Mouse (Mus musculus) right cerebral cortex, postnatal 36 days (tissue): ENCODE measurements around the gene Cplx1.
A peak's percentile ranks its signal among the peaks of the same experiment; 100 is the strongest.

Experiments
- DNase-seq, 2 experiments: peaks; one replicate each; pipeline ENCODE4 v3.0.0; 2022; ENCODE audit warnings: low spot score in 2 of 2, mixed read lengths in 1 of 2

Cplx1 gene

DNA sequence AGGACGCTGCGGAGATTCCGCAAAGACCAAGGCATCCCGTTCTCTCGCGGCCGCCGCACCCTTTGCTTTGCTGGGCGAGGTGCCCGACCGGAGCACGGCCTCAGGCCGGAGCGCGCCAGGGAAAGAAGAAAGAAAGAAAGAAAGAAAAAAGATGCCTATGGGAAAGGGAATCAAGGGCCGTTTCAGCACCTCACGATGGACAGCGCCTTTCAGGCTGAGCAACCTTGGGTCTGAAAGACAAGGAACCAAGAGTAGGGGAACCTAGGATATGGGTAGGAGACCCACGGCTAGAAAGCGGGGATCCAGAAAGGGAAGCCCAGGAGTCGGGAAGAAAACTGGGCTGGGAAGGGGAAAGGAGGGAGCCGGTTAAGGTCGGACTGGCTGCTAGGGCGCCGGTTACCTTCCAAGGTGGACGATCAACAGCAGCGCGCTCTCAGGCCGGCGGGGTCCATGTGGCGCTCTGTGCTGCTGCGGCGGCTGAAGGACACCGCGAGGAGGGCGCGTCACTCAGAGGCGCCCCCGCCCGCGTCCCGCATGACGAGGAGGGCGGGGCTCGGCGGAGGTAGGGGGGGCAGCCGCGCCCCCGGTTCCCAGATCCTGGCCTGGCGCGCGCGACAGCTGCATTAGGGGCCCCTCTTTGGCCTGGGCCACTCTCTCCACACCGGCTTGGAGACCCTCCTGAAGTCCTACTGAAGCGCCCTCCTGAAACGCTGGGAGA lies at the start of gene Cplx1:
TSS of gene Cplx1 (minus strand) at position 536 of the 718 bp plus-strand sequence.
- peak; percentile 63 to 66 for DNase-seq

DNA sequence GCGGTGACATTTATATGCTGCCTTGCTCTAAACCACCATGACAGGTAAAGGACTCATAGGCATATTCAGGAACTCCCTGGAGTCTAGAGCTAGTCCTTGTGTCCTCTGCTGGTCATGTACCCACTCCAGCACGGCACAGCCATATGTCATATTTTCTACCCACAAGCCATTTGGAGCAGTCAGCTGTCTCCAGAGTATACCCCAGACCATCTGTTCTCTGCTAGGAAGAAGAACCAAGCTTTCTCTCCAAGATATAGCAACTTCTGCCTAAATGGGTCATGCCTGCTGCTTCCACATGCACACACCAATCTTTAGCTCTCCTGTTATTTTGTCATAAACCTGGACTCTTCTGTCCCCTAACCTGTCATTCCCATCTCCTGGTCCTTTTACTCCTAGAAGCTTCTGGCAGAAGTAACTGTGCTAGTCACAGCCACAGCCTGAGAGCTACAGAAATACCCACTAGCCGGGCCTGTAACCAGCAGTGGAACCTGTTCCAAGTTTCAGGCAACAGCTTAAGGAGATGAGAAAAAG lies 31.6 kb upstream of the Cplx1 start:
- peak; percentile 48 to 76 for DNase-seq

DNA sequence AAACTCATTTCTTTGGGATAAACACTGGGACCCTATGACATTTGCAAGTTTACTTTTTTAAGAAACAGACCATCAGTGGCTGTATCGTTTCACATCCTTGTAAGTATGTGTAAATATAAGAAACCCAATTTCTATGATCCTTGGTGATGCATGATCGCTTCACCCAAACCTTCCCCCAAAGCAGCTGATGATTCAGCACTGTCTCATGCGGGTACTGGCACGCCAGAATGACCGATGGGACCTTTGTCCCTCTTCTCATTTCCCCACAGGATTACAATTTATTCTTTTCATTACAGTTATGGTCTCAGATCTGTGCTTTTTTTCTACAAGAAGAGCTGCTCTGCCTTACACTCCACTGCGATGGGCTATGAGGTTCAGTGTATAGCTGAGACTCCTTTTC lies 23.2 kb upstream of the Cplx1 start:
- DNase-seq: no peak

DNA sequence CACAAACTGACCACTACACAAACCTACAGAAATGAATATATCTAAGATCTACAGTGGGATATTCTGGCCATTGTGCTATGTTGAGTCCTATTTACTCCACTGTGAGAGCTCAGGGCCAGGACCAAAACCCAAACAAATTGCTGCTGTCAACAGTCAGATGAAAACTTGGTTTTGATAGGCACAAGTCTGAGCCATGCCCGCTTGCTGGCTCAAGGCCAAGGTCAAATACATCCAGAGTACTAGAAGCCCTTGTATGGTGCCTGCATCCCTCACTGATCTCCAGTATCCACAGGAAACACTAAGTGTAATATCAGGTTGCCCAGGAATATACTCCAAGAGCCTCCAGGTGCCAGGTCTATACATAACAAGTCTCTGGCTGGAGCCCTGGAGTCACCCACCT lies 21.2 kb upstream of the Cplx1 start:
- DNase-seq: no peak

DNA sequence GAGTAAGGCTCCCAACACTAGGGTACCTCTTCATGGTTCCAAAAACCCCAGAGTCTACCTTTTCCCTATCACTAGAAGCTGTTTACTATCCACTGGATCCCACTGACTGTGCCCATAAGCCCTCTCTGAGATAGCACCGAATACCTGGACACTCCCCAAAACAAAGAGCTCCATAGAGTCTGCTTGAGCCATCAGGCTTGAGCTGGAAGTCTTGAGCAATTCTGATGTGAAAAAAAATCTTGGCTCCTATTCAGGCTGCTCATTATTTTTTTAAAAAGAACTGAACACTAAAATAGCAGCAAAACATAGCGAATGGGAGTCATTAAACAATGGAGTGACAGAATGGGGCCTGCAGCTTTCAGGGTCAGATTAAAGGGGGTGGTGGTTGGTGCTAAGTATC lies 17.3 kb upstream of the Cplx1 start:
- DNase-seq: no peak

DNA sequence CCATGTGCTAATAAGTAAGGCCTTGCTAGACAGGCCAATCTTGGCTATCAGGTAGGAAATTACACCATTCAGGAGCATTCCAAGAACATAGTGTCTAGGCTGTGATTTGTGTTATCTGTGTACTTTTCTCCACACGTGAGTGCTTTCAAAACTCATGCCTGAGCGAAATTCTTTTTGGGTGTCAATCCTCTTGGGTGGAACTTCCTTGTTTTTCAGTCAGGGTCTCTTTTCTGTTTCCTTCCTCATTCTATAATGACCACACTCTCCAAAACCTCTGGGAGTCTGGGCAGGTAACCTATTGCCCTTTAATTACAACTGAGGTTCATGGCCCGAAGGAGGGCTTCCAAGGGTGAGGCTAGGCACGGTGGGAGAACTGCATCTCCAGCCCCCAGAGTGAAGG lies 16.7 kb upstream of the Cplx1 start:
- DNase-seq: no peak

DNA sequence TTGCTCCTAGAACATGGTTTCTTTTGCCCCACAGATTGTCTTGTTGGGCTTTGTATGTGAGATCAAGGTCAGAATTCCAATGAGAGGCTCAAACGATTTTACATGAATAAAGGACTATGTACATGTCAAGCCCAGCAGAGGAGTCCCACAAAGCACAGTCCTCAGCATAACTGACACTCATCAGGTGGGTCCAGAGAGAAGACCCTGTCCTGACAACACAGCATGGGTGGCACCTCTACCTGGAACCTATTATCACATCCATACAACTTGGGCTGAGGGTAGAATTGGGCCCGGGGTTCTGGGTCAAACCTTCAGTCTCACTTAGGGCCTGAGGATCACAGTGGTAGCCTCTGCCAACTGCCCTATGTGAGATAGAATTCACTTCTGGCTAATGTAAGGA lies 15.6 kb upstream of the Cplx1 start:
- DNase-seq: no peak

DNA sequence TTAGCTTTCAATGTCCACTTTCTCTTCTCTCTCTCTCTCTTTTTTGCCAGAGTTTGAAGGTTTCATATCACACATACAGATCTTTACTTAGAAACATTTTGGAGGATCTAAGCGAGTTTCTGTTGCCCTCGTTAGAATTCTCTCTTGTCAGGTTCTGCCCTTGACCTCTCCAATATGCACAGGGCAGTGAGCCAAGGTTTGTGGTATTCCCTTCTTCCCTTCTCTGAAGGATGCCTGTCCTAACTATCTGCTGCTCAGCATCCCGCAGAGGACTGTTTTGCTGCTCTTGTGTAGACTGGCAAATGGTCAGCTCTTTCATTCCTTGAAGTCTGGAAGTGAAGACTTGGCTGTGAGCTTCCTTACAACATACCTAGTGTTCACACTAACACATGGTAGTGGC lies 14.5 kb upstream of the Cplx1 start:
- DNase-seq: no peak

DNA sequence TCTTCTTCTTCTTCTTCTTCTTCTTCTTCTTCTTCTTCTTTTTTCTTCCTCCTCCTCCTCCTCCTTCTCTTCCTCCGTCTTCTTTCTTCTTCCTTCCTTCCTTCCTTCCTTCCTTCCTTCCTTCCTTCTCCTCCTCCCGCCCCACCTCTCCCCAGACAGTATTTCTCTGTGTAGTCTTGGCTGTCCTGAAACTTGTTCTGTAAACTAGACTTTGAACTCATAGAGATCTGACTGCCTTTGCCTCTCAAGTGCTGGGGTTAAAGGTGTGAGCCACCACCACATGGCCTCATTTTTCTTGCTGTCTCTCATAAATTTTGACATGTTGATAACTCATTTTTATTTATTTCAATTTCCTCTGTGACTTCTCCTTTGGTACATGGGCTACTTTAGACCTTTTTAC lies 12.7 kb upstream of the Cplx1 start:
- DNase-seq: no peak

DNA sequence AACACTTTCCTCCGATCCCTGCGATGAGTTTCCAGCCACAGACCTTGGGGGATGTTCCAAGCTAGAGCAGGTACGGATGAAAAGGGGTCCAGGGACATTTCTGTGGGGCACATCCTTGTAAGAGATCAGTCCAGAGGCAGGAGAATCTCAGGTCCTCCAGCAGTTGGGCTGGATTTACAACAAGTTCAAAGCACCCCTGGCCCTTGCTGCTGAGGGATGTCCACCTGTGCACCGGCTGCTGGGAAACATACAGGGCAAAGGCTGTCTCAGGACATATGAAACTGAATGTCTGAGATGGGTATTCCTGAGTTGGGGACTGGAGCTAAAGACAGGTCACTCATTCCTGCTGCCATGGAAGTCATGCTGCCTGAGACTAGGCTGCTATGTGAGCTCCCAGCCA lies 7.2 kb upstream of the Cplx1 start:
- no peak for DNase-seq

DNA sequence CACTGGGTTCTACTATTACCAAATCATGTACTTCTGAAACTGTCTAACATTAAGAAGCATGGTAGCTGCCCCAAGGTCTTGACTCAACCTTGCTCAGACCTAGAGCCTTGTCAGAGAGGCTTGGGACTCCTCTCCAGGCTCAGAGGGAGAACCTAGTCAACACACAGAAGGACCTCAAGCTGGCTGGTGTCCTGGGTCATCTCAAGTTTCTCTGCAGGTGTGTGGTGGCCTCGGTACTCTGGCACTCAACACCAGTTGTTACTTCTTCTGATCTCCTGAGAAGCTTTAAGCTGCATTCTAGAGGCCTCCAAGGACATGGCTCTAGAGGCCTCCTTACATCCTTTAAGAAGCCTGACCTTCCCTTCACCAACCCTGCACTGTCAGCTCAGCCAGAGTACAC lies 4.2 kb upstream of the Cplx1 start:
- DNase-seq: no peak

DNA sequence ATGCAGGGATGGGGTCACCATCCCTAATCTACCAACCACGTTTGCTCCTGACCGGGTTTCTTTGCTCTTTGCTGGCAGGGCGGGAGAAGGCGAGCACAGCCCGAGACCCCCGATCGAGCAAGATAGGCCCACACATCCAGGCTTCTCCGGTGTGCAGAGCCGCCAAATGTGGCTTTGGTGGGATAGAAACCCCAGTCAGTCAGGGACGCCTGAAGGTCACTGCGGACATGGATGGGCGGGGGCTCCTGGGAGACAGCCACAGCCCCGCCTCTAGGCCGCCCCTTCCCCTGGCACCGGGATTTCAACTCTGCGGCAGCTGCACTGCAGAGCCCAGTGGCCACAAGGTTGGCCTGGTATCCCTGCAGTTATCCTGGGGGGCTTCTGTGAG lies 377 bp upstream of the Cplx1 start:
- peak in 1 of 2 experiments; percentile 11 for DNase-seq

DNA sequence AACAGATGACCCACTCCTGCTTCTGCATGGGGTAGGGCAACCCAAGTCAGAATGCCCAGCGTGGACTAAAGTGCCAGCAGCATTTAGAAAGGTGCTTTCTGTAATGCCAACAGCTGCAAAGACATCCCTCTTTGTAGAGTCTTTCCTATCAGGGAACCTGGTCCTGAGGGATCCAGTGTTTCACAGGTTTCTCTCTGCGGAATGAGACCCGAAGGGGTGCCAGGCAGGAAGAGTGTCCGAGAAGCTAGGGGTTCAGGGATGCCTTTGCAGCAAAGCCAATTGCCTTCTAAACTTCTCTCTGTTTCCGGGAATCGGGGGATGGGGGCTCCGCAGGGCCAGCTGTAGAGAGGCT lies 711 bp downstream of the Cplx1 start:
- no peak for DNase-seq

DNA sequence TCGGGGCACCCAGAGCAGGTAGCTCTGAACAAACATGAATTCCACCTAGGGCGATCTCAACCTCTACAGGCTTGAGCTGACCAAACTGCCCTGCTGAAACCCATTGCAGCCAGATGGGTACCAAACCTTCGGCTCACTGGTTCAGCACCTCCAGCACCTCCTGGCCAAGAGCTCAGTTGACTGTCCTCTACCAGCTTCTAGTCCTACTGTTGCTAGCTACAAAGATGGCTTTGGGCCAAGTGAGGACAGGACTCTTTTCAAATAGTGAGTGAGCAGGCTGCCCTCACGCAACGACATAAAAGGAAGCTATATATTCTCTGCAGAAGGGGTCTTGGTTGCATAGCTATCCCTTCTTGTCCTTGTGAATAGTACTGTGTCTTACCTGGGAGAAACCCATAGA lies 2.2 kb downstream of the Cplx1 start:
- DNase-seq: no peak

DNA sequence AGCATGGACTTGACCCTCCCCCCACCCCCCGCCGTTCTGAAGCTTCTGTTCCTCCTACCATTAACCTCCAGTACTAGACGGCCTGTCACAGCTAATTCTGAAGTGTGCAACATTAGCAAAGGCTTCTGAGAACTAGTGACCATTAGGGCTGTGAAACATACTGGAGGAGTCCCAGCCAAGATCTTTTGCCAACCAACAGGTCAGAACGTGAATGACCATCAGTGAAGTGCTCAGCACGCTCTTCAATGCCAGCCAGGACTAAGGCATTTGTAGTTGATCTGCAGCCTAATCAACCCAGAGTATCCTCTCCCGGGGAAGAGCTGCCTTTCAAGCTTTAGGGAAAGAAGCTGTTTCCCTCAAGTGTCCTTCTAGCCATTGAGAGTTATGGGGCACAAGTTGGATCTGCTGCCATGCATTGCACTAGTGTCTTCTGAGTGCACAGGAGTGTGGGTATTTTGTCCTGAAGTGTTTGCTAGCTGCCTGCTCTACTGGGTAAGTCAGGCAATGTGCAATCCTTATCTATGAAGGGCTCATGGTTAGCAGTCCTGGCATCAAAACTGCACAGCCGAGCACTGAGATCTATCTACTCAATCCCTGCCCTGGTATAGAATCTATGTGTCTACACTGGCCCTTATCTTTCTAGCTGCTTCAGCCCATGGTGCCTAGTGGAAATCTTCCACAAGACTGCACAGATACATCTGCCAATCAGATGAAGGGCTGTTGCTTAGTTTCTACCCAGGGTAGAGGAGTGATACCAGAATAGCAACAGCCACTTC lies 6.1 kb downstream of the Cplx1 start:
- no peak for DNase-seq

DNA sequence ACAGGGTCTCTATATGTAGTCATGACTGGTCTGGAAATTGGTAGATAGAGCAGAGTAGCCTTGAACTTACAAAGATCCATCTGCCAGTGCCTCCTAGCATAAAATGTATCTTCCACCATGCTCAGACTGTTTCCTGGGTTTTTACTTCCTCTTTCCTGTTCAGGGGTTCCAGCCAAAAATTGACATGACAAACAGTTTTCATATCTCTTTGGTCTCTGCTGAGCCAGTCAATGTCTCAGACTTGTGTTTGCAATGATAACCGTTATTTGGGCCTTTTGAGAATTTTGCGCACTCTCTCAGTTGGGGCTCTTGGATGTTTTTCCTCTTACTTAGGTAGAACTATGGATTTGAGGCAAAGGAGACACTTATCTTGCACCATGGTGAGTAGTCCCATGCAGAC lies 15.6 kb downstream of the Cplx1 start:
- no peak for DNase-seq

DNA sequence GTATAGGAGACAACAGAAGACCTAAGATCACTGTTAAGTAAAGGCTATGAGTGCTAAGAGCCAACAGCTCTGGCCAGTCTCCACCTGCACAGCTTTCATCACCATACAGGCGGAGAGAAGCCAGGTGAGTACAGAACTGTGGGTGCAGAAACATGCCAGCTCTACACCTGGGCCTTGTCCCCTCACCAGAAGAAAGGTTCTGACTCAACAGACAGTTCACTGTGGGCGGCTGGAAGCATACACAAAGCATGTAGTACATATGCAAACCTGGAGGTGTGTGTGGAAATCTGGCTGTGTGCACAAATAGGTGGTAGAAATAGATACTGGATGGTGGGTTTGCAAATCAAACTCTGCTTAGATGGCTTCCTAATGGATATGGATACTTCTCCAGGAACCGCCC lies 27.2 kb downstream of the Cplx1 start:
- DNase-seq: no peak

DNA sequence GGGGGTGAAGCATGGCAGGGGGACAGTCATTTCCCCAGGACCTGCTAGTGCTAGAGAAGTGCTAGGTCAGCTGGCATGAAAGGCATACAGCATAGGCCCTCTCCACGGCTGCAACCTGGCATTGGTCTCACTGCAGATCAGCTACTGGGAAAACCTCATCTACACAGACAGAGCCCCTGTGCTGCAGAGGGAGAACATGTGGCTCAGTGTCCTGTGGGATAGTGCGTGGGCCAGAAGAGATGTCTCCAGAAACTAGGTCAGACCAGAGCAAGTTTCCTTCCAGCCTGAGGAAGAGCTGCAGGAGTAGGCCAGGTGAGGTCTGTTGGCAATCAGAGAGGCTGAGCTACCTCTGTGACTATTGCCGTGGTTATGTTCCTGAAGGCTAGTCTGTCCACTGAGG lies 27.9 kb downstream of the Cplx1 start:
- peak in 1 of 2 experiments; percentile 51 for DNase-seq

DNA sequence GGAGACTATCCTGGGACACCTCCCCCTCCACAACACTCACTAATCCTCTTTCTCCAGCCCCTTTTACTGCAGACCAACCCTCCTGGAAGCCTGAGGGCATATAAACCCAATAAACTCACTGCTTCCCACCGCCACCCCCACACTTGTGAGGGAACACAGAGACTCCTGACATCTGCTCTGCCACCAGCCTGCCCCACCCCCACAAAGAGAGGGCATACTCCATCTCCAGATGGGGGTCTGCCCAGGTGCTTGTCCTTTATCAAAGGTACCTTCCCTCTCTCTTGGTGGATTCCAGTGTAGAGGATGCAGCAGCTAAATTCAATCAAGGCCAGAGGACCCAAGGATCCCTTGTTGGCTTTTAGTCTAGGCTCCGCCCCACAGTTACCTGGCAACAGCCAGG lies 28.8 kb downstream of the Cplx1 start:
- DNase-seq: no peak

DNA sequence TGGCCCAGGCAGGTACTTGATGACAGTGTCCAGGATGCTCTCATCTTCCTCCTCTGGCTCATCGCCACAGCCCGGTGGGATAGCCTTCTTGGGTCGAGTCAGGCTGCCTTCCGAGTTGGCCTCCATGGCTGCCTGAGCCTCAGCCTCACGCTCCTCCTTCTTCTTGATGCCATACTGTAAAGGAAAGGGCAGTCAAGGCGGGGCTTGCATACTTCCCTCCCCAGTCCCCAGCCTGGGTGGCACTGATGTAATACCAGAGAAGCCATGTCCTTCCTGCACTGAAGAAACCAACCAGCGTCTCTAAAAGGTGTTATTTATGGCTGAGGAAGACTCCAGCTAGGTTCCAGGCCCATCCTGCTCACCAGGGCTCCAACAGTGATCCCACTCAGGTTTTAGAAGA lies 29.7 kb downstream of the Cplx1 start:
- no peak for DNase-seq

DNA sequence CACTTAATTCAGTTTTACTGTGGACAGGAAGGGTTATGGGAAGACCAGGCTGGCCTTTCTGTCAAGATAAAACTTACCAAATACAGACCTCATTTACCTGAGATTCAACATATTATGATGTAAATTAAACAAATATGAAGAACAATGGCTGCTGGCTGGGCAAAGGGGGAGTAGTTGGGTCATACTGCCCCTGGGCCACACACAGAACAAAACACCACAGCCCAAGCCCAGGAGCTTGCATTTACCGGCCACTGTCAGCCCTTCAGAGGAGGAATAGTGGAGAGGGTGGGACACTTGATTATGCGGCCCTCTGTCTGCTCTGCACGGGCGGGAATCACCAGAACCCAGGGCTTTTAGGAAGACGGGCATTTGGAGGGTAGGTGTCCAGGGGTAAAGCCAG lies 30.9 kb downstream of the Cplx1 start:
- no peak for DNase-seq

DNA sequence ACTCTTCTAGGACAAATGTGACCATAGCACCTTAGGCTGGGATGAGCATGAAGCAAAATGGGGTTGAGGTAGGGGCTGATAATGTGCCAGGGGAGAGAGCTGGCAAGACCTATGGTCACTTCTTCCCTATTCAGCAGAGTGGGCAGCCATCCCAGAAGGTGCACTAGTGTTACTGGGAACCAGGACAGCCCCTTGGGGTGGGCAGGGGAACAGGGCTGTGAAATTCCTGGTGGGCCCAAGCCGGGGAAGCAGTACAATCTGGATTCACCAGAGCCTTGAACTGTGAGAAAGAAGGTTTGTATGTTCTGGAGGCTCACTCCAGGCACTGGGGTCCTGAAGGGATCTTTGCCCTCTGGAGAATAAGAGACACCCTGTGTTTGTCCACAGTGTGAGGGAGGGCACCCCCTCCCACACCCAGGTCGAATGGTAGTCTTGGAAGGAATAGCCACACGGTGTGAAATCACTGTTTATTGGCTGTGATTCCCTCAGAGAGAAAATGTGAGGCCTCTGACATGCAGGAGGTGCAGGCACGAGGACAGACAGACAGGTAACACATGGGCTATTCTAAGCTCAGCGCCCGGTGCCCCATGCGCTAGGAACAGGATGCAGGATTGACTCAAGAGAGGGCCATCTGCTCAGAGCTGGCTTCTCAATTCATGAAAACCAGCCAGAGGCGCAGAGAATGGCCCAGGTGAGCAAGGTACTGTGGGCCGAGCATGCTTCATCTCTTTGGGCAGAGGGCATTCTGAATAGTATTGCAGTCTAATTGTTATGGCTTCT lies 31.5 kb downstream of the Cplx1 start:
- DNase-seq: no peak

DNA sequence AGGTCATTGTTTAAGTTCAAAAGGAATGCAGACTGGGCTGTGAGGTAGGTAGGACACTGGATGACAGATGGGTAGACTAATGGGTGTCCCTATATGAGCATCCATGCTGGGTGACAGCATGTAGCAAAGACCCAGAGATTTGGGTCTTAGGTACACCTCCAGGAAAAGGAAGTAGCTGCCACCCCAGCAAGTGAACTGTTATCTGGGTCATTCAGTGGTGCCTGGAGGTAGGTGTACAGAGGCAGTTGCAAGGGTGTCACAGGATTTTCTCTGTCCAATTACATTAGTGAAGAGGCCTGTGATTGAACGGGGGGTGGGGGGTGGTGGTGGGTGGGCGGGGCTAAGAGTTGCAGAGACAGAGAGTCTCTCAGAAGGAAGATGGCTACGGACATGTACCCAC lies 33.2 kb downstream of the Cplx1 start:
- no peak for DNase-seq
